Mouse (Mus musculus): ENCODE data around the gene Slc11a1. TPM values are rescaled to one million over a fixed set of nuclear protein-coding genes. Genes with fewer than 3 reads are reported as not detected.
A peak's percentile ranks its signal among the peaks of the same experiment; 100 is the strongest.

The Slc11a1 gene
- total RNA-seq, 2 experiments from 2014 or later: 2.6 to 5.1 TPM

Small RNA genes within 50 kb of the gene (microRNA-seq; reads per million reads assigned to microRNA genes)
- 4,689 reads per million, percentile 91 among the genes with 10 or more reads in this experiment for gene Mir26b

Other genes with a start within 250 kb of the Slc11a1 start
- not detected for gene Rufy4, start 249.7 kb upstream of the Slc11a1 start, total RNA-seq (2021)
- under 1 TPM in 1 of 2 experiments, not detected in 1; 0.10 TPM for gene Cxcr2, start 221.2 kb upstream of the Slc11a1 start, total RNA-seq (2021)
- gene Cxcr1, start 180.6 kb upstream of the Slc11a1 start, total RNA-seq (2021): not detected
- 100 to 1,000 TPM; 259 to 262 TPM for gene Arpc2, start 139.1 kb upstream of the Slc11a1 start, total RNA-seq (2021)
- gene Gpbar1, start 96.6 kb upstream of the Slc11a1 start, total RNA-seq (2021): not detected
- gene Aamp, start 90.5 kb upstream of the Slc11a1 start, total RNA-seq (2021): 100 to 1,000 TPM; 139 to 143 TPM
- gene Pnkd, start 90.3 kb upstream of the Slc11a1 start, total RNA-seq (2021): 100 to 1,000 TPM; 151 to 166 TPM
- gene Tmbim1, start 69.6 kb upstream of the Slc11a1 start, total RNA-seq (2021): 10 to 100 TPM; 21.5 to 26.4 TPM
- gene Catip, start 13.1 kb upstream of the Slc11a1 start, total RNA-seq (2021): 1 to 10 TPM; 1.3 TPM
- gene Ctdsp1, start 16.3 kb downstream of the Slc11a1 start, total RNA-seq (2021): 10 to 100 TPM; 23.0 to 25.2 TPM
- 1 to 10 TPM in 1 of 2 experiments, under 1 TPM in 1; 0.39 to 1.1 TPM for gene Vil1, start 34.2 kb downstream of the Slc11a1 start, total RNA-seq (2021)
- gene Cnot9, start 130.9 kb downstream of the Slc11a1 start, total RNA-seq (2021): 10 to 100 TPM; 24.9 to 28.0 TPM
- gene Plcd4, start 167.7 kb downstream of the Slc11a1 start, total RNA-seq (2021): 10 to 100 TPM; 12.0 to 17.3 TPM
- gene Usp37, start 169.1 kb downstream of the Slc11a1 start, total RNA-seq (2021): 10 to 100 TPM; 21.5 to 24.5 TPM
- 10 to 100 TPM; 25.2 to 35.0 TPM for gene Zfp142, start 213.1 kb downstream of the Slc11a1 start, total RNA-seq (2021)
- gene Bcs1l, start 213.1 kb downstream of the Slc11a1 start, total RNA-seq (2021): 10 to 100 TPM; 22.5 to 24.7 TPM
- gene Rnf25, start 226.2 kb downstream of the Slc11a1 start, total RNA-seq (2021): 10 to 100 TPM; 46.7 to 68.2 TPM
- 1 to 10 TPM; 3.7 to 6.9 TPM for gene Stk36, start 226.2 kb downstream of the Slc11a1 start, total RNA-seq (2021)